In the genomic region with DNA sequence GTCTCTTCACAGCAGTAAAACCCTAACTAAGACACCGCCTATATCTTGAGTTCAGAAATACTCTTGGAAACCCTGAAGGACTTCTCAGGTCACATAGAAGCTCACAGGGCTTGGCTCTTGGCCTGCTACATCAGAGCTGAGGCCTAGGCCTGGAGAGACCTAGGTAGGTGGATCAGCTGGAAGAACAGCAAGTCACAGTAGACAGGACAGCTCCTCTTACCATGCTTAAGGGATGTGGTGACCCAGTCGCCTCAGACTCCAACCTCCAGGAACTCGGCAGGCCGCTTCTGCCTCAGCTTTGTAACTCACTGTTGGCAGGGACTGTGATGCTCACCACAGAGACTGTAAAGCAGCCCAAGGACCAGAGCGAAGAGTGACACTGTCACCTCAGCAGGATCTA, we compare ENCODE assay signal across 25 mouse cellular contexts.
"Had no signal": no experiment of that assay in that cellular context is flagged by ENCODE, and none has a peak within 500 bp of the region (broad histone marks: within the 10 kb centered on the region; RNA-seq: fewer than 3 reads in every experiment).

No protein-coding gene starts in this region.

- H3K9ac ChIP-seq: heart, embryonic 13.5 days; heart, embryonic 15.5 days; hindbrain, embryonic 13.5 days; hindbrain, embryonic 15.5 days; kidney, embryonic 15.5 days; limb, embryonic 13.5 days; limb, embryonic 15.5 days; liver, embryonic 12.5 days; liver, embryonic 14.5 days had no signal

- DNase-seq: gastrocnemius, postnatal 14 days; heart, adult 18-20 months; heart, postnatal 14 days; heart, postnatal 36 days; kidney, adult 11 months; kidney, adult 2 months; kidney, adult 9 months; kidney, postnatal 14 days; kidney, postnatal 36 days; layer of hippocampus, adult 9-11 months; layer of hippocampus, postnatal 36 days; left cerebral cortex, postnatal 4 days had no signal

- H3K4me3 ChIP-seq: heart, embryonic 13.5 days; heart, embryonic 15.5 days; hindbrain, embryonic 13.5 days; hindbrain, embryonic 15.5 days; kidney, embryonic 15.5 days; limb, embryonic 13.5 days; limb, embryonic 15.5 days; liver, embryonic 12.5 days had no signal

- H3K4me1 ChIP-seq: liver, embryonic 12.5 days had no signal

- H3K27ac ChIP-seq: heart, embryonic 13.5 days; heart, embryonic 15.5 days; hindbrain, embryonic 13.5 days; hindbrain, embryonic 15.5 days; hindbrain, postnatal 0 days; kidney, embryonic 15.5 days; kidney, postnatal 0 days; limb, embryonic 13.5 days; limb, embryonic 15.5 days; liver, embryonic 12.5 days; liver, embryonic 14.5 days had no signal

- H3K4me2 ChIP-seq: heart, embryonic 11.5 days; heart, embryonic 13.5 days; heart, embryonic 15.5 days; hindbrain, embryonic 13.5 days; hindbrain, embryonic 15.5 days; kidney, embryonic 15.5 days; limb, embryonic 13.5 days; limb, embryonic 15.5 days; liver, embryonic 12.5 days had no signal

- H3K27me3 ChIP-seq: heart, embryonic 13.5 days; heart, embryonic 15.5 days; hindbrain, embryonic 13.5 days; hindbrain, embryonic 15.5 days; kidney, embryonic 15.5 days; limb, embryonic 13.5 days; limb, embryonic 15.5 days; liver, embryonic 12.5 days had no signal

- H3K9me3 ChIP-seq: heart, embryonic 13.5 days; heart, embryonic 15.5 days; hindbrain, embryonic 13.5 days; hindbrain, embryonic 15.5 days; kidney, embryonic 15.5 days; limb, embryonic 13.5 days; limb, embryonic 15.5 days; liver, embryonic 12.5 days had no signal

- ATAC-seq: hindbrain, postnatal 0 days; intestine, embryonic 16.5 days; liver, embryonic 12.5 days had no signal
